Mouse (Mus musculus) lung, postnatal 0 days (tissue): ENCODE results near the gene Slc25a16.

Source experiments
- CTCF ChIP-seq: IDR thresholded peaks from 2 replicates; pipeline ENCODE4 v1.5.1; 2016; ENCODE audit warnings: antibody characterized with exemption, mild to moderate bottlenecking
- EP300 ChIP-seq: IDR thresholded peaks from 2 replicates; pipeline ENCODE4 v1.6.1; 2016; ENCODE audit warnings: antibody characterized with exemption, mild to moderate bottlenecking, control low read depth

DNA sequence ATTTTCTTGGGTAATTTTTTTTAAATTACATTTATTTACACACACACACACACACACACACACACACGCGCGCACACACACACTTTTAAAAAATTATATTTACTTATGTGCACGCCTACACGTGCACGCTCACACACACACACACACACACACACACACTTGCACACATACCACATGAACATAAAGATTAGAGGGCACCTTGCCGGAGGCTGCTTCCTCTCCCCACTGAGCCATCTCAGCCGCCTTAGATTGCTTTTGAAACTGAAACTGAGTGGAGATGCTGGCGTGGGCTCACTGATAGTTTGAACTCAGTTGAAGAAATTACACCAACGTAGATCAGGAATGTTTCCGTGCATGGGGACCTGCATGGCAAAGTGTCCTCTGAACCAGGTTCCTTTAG, 63.6 kb downstream of the Slc25a16 start:
- TF ChIP-seq CTCF (no peak), EP300 (no peak)
